Mouse (Mus musculus) E14TG2a.4 (cell line): Measurements from ENCODE around the gene Fam69a.
"Not testable (repeated sequence)": the region's sequence is repeated elsewhere in the genome, so short reads cannot be mapped to it uniquely, and the experiment has no call there.

ENCODE experiments used
- H3K27me3 ChIP-seq: 2 replicates; pipeline ENCODE4 v1.6.1; 2014; ENCODE audit warnings: low read length, control low read depth; ENCODE audit not compliant: insufficient read depth
- H3K36me3 ChIP-seq: 2 replicates; pipeline ENCODE4 v1.6.1; 2014; ENCODE audit warnings: low read length, control low read depth; ENCODE audit not compliant: insufficient read depth
- H3K4me1 ChIP-seq: replicated peaks from 2 replicates; pipeline ENCODE4 v1.6.1; 2014; ENCODE audit warnings: low read depth, low read length, control low read depth
- H3K4me3 ChIP-seq: replicated peaks from 2 replicates; pipeline ENCODE4 v1.5.1; 2014; ENCODE audit warnings: mild to moderate bottlenecking, low read length
- H3K9me3 ChIP-seq: 2 replicates; pipeline ENCODE4 v1.6.1; 2014; ENCODE audit warnings: low read length, control low read depth
- CTCF ChIP-seq: conservative IDR thresholded peaks from 2 replicates; pipeline ENCODE4 v1.5.1; 2014; ENCODE audit warnings: low read length
- NANOG ChIP-seq: IDR thresholded peaks from 2 replicates; pipeline ENCODE4 v1.6.1; 2014; ENCODE audit warnings: borderline replicate concordance, low read length, mixed read lengths
- POU5F1 ChIP-seq: IDR thresholded peaks from 2 replicates; pipeline ENCODE4 v1.6.1; 2014; ENCODE audit warnings: low read length, borderline replicate concordance

The Fam69a gene

DNA sequence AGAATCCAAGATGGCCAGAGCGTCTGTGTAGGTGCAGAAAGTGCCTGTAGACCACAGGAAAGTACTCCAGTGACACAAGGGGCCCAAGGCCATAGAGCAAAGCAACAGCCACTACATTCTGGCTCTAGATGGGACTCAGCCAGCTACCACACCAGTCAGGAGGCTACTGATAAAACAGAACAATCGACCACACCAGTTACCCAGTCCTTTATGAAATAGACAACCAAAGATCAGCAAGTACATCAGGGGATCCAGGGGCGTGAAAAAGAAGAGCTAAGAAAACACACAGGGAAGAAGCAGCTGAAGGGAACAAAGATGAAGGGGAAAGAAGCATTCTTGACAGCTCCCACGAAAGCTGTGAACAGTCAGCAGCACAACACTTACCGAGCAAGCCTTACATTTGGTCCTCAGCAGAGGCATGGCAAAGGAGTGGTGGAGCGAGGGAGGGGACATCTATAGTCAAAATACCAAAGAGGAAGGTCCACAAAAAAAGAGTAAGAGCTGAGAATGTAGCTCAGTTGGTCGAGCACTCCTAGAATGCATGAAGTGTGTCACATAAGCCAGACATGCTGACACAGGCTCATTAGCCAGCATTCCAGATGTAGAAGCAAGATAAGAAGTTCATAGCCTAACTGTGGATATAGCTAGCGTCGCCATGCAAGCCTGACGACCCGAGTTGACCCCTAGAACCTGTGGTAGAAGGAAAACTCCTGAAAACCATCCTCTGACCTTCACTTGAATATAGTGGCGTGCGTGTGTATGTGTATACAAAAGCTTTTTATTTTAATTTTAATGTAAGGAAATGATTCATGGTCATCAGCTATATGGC lies 14.2 kb downstream of the Fam69a start:
- no peaks in the 10 kb centered on the region for H3K9me3 ChIP-seq
- no peaks in the 10 kb centered on the region for H3K36me3 ChIP-seq
- H3K27me3 ChIP-seq: no peaks in the 10 kb centered on the region
- H3K4me1 ChIP-seq: peaks cover 33% of the 10 kb centered on the region
- no peak overlapping the region for H3K4me3 ChIP-seq
- TF ChIP-seq POU5F1: no peak
- TF ChIP-seq NANOG: no peak
- TF ChIP-seq CTCF: no peak

DNA sequence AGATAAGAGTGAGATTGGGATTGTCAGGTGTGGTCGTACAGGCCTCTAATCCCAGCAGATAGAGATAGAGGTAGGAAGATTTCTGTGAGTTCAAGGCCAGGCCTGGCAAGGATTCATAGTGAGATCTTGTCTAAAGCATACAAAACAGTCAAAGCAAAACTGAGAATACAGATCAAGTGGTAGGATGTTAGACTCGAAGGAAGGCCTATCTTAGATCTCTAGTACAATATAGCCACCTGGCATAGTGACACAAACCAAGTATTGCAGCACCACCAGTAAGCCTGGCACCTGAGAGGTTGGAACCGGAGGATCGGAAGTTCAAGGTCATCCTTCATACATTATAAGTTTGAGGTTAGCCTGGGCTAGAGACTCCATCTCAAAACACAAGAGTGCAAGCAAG lies 15.8 kb downstream of the Fam69a start:
- no peak overlapping the region for H3K4me3 ChIP-seq
- H3K27me3 ChIP-seq: no peaks in the 10 kb centered on the region
- no peaks in the 10 kb centered on the region for H3K9me3 ChIP-seq
- no peak for TF ChIP-seq POU5F1
- no peak for TF ChIP-seq NANOG
- no peak for TF ChIP-seq CTCF
- peaks cover 33% of the 10 kb centered on the region for H3K4me1 ChIP-seq
- H3K36me3 ChIP-seq: no peaks in the 10 kb centered on the region

DNA sequence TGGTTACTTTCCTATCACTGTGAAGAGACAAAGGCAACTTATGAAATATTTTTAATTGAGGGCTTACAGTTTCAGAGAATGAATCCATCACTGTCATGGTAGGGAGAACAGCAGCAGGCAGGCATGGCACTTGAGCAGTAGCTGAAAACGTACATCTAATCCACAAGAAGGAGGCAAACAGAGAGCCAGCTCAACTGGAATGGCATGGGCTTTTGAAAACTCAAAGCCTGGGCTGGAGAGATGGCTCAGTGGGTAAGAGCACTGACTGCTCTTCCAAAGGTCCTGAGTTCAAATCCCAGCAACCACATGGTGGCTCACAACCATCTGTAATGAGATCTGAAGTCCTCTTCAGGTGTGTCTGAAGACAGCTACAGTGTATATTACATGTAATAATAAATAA lies 17.1 kb downstream of the Fam69a start:
- H3K27me3 ChIP-seq, H3K9me3 ChIP-seq, H3K36me3 ChIP-seq, H3K4me3 ChIP-seq: not testable (repeated sequence)
- H3K4me1 ChIP-seq: peaks cover 33% of the 10 kb centered on the region

DNA sequence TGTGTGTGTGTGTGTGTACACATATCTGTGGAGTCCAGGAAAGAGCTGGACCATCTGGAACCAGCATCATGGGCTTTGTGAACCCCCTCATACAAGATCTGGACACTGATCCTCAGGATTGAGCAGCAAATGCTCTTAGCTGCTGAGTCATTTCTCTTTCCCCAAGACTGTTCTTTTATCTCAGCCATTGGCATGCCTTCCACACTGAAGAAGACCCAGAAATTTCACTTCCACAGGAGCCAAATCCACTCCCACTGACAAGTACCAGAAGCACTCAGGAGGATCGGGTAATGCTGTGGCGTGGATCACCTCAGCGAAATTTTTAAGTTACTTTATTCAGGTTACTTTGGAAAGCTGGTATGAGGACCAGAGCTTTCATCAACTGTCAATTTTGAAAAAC lies 18.8 kb downstream of the Fam69a start:
- no peaks in the 10 kb centered on the region for H3K36me3 ChIP-seq
- H3K4me3 ChIP-seq: no peak overlapping the region
- TF ChIP-seq NANOG (no peak), CTCF (no peak), POU5F1 (no peak)
- H3K27me3 ChIP-seq: no peaks in the 10 kb centered on the region
- H3K9me3 ChIP-seq: no peaks in the 10 kb centered on the region
- H3K4me1 ChIP-seq: peaks cover 24% of the 10 kb centered on the region

DNA sequence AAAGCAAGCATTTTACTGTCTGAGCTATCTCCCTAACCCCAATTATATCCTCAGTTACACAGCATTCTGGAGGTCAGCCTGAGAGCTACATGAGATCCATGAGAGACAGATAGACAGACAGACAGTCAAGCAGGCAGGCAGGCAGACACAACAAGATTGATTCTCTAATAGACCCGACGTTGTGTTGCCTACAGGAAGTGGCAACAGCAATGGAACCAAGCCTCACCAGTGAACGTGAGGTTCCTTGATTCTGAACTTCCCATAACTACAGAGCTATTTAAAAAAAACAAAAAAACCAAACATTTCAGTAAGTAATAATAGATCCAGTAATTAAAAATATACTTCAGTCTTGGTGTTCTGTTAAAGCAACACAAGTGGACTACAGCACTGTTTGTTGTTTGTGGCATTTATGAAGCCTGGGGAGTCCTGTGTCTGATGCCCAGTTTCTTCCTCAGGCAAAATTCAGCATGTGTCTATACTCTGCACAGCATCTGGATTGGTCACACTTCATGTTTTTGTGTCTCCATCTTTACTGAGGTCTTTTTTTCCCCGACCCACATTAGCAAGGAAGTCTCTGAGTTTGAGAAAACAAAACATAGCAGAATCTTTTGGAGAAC lies 19.9 kb downstream of the Fam69a start:
- no peaks in the 10 kb centered on the region for H3K27me3 ChIP-seq
- H3K36me3 ChIP-seq: no peaks in the 10 kb centered on the region
- no peaks in the 10 kb centered on the region for H3K9me3 ChIP-seq
- peaks cover 15% of the 10 kb centered on the region for H3K4me1 ChIP-seq
- no peak overlapping the region for H3K4me3 ChIP-seq
- TF ChIP-seq NANOG (no peak), CTCF (no peak), POU5F1 (no peak)

DNA sequence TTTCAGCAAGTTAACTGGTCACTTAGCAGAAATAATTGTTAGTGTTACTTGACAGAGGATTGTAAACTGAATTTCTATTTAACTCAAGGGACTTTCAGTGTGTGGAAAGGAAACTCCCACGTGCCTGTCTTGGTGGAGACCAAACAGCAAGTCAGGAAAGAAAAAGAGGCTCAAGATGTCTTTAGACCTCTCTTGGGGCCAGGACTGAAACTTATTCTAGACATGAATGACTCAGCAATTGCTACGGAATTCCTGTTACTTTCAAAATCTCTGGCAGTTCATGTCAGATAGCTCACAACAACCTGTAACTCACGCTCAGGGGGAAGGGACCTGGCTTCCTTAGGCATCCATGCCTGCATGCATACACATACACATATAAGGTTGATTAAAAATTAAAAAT lies 20.7 kb downstream of the Fam69a start:
- Histone ChIP-seq H3K4me1 (peaks cover 15% of the 10 kb centered on the region), H3K9me3 (no peaks in the 10 kb centered on the region), H3K36me3 (no peaks in the 10 kb centered on the region), H3K4me3 (no peak overlapping the region), H3K27me3 (no peaks in the 10 kb centered on the region)
- no peak for TF ChIP-seq NANOG
- no peak for TF ChIP-seq CTCF
- no peak for TF ChIP-seq POU5F1

DNA sequence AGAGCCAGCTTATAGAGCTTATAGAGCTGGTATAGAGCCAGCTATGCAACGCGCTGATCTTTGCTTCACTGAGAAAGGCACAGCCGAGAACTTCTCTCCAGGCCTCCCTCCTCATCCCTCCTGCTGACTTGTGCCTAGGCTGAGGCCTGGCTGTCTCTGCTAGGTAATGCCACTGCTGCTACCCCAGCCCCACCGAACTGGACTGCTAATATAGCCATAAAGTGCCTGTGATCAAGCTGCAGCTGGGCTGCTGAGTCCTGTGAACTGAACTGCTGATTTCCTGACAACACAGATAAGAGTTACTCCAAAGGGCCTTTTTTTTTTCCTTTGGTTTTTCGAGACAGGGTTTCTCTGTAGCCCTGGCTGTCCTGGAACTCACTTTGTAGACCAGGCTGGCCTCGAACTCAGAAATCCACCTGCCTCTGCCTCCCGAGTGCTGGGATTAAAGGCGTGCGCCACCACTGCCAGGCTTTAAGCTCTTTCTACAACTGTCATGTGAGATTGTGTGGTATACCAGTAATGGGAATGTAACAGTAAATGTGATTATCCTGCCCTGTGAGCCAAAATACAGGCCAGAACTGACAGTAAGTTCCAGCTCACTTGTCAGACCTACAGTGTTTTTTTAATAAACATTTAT lies 21.4 kb downstream of the Fam69a start:
- no peak for TF ChIP-seq NANOG
- no peak for TF ChIP-seq CTCF
- no peak for TF ChIP-seq POU5F1
- Histone ChIP-seq H3K36me3 (no peaks in the 10 kb centered on the region), H3K4me3 (no peak overlapping the region), H3K4me1 (peaks cover 15% of the 10 kb centered on the region), H3K9me3 (no peaks in the 10 kb centered on the region), H3K27me3 (no peaks in the 10 kb centered on the region)

DNA sequence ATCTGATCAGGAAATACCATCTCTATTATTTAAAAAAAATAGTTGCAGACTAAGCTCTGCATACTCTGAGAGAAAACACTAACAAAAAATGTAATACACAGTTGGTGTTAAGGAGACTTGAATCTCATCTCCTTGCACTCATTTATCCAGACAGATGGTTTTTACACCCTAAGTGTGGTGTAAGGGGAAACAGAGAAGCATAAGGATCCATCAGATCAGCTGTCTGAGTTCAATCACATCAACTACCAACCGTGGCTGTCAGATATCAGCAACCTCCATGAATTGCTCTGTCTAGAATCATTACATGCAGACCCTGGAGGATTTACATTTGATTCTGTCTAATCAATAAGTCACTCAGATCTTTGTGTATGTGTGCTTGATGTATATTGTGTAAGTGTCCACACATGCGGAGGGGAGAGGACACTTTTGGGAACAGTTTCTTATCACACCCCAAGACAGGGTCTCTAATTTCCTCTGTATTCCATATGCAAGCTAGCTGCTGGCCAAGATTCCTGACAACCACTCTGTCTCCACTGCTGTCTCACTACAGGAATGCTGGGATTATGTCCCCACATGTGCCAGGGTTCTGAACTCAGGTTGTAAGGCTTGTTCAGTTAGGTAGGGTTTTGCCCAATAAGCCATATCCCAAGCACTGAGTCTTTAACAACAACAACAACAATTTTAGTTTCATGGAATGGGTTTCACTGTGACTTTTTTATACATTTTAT lies 22.7 kb downstream of the Fam69a start:
- TF ChIP-seq POU5F1 (no peak), NANOG (no peak), CTCF (no peak)
- no peaks in the 10 kb centered on the region for H3K9me3 ChIP-seq
- no peaks in the 10 kb centered on the region for H3K27me3 ChIP-seq
- no peaks in the 10 kb centered on the region for H3K36me3 ChIP-seq
- no peak overlapping the region for H3K4me3 ChIP-seq
- H3K4me1 ChIP-seq: peaks cover 17% of the 10 kb centered on the region
